Mouse (Mus musculus) brain, embryonic 14.5 days (tissue): ENCODE measurements around the gene AI413582.

Experiments used
- CTCF ChIP-seq: fragments of 200-500 bp; IDR thresholded peaks from 2 replicates; pipeline ENCODE4 v1.5.1; 2012; ENCODE audit warnings: inconsistent platforms, mild to moderate bottlenecking, moderate library complexity, borderline replicate concordance; ENCODE audit not compliant: insufficient read depth, insufficient read length; ENCODE audit errors: extremely low read depth
- POLR2A ChIP-seq: fragments of 200-500 bp; IDR thresholded peaks from 2 replicates; pipeline ENCODE4 v1.6.1; 2012; ENCODE audit warnings: mild to moderate bottlenecking, inconsistent platforms, borderline replicate concordance; ENCODE audit not compliant: poor library complexity, insufficient read depth, insufficient read length, severe bottlenecking; ENCODE audit errors: extremely low read depth

DNA sequence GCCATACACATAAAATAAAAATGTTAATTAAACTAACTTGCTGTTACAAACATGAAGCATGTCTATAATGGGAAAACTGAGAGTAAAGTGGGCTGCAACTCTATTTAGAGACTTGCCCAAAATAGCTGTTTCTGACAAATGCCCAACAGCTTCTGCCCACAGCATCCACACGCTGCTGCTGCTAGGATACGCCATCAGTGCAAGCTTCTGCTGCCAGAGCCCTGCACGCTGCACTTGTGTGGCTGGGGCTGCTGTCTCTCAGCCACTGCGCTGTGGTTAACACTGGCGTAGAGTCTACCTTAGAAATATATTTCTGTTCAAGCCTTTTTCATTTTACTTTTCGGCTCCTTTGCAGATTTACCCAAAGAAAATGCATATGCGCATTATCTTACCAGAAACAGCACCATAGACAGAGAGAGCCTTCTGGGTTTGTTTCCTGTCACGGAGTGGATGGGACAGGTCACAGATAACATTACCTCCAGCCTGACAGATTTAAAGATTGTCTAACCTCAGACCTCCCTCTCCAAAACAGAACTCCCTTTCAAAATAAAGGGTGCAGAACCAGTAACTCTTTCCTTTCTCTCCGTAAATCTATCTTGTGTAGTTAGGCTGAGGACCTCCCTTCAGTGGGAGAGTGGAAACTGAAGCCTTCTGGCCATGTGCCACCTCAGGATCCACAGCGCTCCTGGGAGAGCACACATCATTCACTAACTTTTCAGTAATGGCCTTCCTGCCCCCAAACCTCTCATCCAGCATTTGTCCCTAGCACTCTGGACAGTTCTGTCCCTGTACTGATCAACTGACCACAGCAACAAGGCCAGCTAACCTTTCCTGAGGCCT, 45.3 kb upstream of the AI413582 start:
- TF ChIP-seq CTCF, result no peak
- TF ChIP-seq POLR2A, result no peak
